Mouse (Mus musculus) olfactory bulb, adult 2 months (tissue): Measurements from ENCODE around the gene Mzt1.

ENCODE experiments used
- CTCF ChIP-seq: fragments of 200-500 bp; IDR thresholded peaks from 2 replicates; pipeline ENCODE4 v1.5.1; 2012; ENCODE audit warnings: low read depth, mild to moderate bottlenecking, low read length, moderate library complexity; ENCODE audit not compliant: insufficient read depth
- POLR2A ChIP-seq: fragments of 200-500 bp; IDR thresholded peaks from 2 replicates; pipeline ENCODE4 v1.6.1; 2012; ENCODE audit warnings: mild to moderate bottlenecking, low read depth, low read length, moderate library complexity; ENCODE audit not compliant: insufficient read depth

- TF ChIP-seq CTCF (no peak), POLR2A (no peak)
These were observed 25.2 kb upstream of the Mzt1 start for GRCm38 (mm10) chr14:99071146-99071545.
